Mouse (Mus musculus): ENCODE measurements around the gene Fbxo40.
A peak's percentile ranks its signal among the peaks of the same experiment; 100 is the strongest.

The Fbxo40 gene

DNA sequence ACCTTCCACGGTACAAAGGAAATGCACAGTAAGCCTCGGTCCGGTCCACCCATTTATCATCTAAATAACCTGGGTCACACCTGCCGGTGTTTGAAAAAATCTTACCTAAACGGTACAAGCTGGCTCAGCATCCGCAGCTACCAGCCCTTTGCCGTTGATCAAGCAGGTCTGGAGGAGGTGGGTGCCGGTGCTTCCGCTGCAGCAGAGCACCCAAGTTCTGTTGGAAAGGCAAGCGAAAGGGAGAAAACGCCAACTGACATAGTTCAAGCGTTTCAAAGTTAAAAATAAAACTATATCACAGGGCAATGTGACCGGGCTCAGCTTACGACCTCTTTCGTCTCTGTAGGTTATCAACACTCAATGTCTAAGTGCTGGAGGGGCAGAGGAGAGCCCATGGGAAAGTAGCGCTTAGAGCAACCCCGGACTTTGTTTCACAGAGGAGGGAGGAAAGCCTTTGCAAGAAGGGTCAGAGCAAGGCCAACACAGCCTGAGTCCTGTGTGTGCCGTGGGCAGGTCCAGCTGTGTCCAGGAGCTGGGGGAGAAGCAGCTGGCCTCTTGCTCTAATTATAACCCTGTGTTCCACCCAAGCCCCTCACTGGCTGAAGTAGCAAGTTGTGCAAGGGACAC, at the start of gene Fbxo40:
Fbxo40 (minus strand) TSS at position 469 of the 627 bp plus-strand sequence.
- peak; percentile 33 to 48 for DNase-seq

- DNase-seq: no peak
These were observed 44.5 kb upstream of the Fbxo40 start for GRCm38 (mm10) chr16:37034751-37035150.

DNA sequence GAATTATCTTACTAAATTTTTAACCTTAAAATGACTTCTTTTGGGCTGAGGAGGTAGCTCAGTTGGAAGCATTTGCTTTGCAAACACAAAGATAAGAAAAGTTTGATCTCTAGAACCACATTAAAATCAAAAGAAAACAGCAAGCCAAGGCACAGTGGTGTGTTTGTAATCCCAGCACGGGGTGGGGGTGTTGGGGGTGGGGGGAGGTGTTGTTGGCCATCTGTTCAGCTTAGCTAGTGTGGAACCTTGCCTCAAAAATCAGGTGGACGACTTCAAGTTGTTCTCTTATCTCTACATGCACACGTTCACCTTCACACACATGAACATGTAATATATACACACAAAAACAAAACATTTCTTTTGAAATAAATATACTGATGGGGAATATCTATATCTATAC, 41.7 kb upstream of the Fbxo40 start:
- no peak for DNase-seq

DNA sequence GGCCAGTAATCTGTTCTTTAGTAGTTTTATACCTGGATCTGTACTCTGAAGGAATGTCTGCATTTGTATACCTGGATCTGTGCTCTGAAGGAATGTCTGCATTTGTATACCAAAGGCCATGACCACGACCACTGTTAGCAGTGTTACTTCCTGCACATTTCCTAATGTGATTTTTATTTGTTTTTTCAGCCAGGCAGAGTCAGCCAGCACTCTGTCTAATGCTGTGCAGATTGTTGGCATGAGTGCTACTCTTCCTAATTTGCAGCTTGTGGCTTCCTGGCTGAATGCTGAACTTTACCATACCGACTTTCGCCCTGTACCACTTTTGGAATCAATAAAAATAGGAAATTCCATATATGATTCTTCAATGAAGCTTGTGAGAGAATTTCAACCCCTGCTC, 37.3 kb upstream of the Fbxo40 start:
- DNase-seq: no peak

DNA sequence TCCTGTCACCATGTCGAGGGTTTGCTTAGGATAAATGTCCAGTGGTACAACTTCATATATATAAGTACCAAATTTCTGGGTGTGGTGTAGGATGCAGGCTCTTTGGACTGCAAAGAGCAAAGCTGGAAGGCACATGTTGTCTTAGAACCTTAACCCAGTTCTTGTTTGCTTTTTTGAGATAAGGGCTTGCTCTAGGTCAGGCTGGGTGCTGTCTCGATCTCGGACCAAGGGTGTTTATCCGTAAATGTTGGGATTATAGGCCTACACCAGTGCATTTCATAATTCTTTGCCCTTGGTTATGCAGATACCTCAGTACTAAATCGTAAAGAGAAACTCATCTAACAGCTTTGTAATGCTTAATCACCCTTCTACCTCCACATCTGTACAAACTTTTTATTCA, 22.1 kb upstream of the Fbxo40 start:
- no peak for DNase-seq

GRCm38 (mm10) chr16:37011922-37012289, 21.6 kb upstream of the Fbxo40 start:
- peak in 1 of 2 experiments; percentile 15 for DNase-seq

DNA sequence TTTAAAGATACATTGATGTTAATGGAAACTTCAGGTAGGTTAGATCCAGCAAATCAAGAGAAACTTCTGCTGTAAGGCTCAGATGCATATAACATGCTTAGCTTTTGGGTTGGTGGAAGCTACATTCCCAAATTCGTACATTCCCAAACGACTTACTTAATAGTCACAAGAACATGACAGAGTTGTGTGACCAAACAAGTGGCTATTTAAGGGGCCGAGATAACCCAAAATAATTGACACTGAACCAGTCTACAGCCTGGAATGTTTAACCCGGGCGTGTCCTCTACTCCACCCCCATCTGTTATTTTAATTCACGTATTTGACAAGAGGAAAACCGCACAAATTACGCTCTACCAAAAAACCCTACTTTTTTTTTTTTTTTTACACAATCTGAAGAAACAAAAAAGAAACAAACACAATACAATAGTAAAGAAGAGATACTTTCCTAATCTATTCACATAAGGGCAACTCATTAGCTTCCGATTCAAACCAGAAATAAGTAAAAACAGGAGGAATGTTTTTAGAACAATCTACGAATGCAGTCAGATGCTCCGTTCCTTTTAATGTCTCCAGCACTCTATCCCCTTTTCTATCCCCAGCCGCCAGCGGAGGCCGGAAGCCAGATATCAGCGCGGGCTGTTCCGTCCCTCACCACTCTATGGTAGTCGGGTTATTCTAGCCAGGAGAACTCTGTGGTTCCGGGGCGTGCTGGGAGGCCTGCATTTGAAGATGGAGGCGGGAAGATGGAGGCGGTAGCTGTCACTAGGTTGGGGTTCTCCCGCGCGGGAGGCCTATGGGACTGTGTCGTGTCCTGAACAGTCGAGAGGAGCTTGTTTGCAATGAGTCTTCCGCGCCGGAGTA, 21.0 kb upstream of the Fbxo40 start, which contains the start of gene Polq:
Polq (plus strand) TSS at position 726 of the 861 bp plus-strand sequence.
- peak; percentile 90 to 92 for DNase-seq

DNA sequence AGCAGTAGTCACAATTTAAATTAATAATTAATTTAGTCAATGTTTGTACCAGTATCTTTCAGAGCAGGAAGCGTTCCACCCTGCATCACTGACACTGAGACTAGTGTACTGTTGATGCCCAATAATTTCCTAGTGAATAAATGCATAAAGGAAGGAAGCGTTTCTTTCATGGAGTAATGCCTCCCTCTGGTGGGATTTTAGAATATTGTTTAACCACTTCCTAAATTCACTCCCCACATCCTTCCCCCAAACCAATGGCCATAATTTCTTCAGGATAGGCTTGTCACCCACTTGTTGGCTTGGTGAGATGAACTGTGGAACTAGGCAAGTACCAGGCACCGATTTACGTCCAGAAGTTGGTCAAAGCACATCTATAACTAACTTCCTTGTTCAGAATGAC, 20.1 kb upstream of the Fbxo40 start:
- DNase-seq: peak; percentile 16 to 45

DNA sequence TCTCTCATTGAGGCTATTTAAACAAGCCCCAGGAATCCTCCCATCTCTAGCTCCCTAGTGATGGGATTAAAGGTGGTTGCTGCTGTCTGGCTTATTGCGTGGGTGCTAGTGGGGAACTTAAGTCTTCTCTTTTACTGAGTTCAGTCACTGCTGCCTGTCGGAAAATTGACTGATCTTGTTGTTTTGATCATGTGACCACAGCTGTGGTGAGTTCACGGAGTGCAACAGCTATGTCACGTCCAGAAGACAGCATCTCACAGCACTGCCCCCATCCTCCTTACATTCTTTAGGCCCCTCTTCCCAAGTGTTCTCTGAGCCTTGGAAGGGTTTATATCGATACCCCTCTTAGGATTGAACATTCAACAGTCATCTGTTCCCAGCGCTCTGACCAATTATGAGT, 19.0 kb upstream of the Fbxo40 start:
- no peak for DNase-seq

- DNase-seq: no peak
These were observed 9.2 kb upstream of the Fbxo40 start for GRCm38 (mm10) chr16:36999366-36999972.

DNA sequence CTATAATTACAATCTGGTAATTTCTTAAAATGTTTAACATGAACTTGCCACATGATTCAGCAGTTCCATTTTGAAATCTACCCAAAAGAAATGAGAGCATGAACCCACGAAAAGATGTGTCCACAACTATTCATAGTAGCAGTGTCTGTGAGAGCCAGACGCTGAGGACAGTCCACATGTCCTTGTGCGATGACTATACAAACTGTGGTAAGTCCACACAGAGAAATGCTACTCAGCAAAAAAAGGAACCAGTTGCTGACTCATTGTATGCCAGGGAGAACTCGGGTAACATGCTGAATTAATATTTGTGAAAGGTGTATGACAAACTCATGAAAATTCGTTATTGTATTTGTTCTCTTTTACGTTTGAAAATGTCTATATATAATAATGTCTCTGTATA, 7.4 kb upstream of the Fbxo40 start:
- no peak for DNase-seq

- peak; percentile 61 to 65 for DNase-seq
These were observed 774 bp downstream of the Fbxo40 start for GRCm38 (mm10) chr16:36989493-36989892.

GRCm38 (mm10) chr16:36988066-36988465, 2.2 kb downstream of the Fbxo40 start:
- DNase-seq: peak; percentile 63 to 77

DNA sequence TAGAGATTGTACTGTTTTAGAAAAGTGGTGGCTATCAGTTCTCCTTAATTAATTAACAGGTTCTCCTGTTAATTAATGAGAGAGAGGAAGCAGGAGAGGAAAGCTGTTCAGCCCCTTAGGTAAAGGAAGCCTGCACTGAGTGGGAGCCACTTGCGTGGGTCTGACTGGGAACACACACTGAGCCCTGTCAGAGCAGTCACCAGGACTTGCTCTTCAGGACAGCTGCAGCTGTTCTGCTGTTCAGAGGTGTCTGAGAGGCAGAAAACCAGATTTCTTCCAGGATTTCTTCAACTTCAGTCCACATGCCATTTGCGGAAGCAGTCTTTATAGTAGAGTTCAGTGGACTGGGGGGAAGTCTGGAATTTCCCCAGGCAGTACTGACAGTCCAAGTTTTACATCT, 2.9 kb downstream of the Fbxo40 start:
- no peak for DNase-seq

DNA sequence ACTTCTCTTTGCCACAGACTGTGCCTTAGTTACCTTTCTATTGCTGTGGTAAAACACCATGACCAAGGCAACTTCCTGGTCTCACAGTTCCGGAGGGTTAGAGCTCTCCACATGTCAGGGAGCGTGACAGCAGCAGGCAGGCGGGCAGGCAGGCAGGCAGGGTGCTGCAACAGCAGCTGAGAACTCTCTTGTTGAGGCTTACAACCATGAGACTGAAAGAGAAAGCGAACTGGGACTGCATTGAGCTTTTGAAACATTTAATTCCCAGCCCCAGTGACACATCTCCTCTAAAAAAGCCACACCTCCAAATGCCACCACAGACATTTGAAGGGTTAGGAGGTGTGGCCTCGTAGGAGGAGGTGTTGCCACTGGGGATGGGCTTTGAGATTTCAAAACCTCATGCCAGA, 4.6 kb downstream of the Fbxo40 start:
- peak; percentile 13 to 41 for DNase-seq

GRCm38 (mm10) chr16:36983796-36984195, 6.5 kb downstream of the Fbxo40 start:
- no peak for DNase-seq

DNA sequence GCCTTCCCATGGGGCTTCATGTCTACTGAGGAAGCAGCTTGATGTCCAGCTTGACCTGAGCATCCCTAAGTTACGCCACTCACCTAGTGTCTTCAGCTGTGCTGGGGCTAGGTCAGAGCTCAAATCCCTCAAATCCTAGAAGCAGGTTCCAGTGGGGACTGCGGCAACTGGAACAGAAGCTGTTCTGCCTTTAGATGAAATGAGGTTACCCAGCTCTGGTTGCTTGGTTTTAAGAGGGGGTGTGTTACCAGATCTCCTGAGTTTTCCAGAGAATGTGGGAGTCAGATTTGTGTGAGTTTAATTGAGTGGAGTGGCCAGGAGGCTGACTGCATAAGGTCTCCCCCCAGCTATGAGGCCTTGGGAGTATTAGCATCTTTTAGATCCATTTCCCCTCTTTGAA, 11.1 kb downstream of the Fbxo40 start:
- no peak for DNase-seq

DNA sequence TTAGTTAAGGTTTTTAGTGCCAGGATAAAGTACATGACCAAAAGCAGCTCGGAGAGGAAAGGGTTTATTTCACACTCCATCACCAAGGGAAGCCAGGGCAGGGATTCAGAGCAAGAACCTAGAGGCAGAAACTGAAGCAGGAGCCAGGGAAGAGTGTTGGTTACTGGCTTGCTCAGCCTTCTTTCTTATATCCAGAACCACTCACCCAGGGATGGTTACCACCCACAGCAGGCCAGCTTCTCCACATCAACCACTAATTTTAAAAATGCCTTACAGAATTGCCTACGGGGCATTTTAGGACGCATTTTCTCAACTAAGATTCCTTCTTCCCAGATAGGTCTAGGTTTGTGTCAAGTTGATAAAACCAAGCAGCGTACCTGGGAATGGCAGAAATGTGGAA, 26.9 kb downstream of the Fbxo40 start:
- no peak for DNase-seq

GRCm38 (mm10) chr16:36955106-36955505, 35.2 kb downstream of the Fbxo40 start:
- no peak for DNase-seq

DNA sequence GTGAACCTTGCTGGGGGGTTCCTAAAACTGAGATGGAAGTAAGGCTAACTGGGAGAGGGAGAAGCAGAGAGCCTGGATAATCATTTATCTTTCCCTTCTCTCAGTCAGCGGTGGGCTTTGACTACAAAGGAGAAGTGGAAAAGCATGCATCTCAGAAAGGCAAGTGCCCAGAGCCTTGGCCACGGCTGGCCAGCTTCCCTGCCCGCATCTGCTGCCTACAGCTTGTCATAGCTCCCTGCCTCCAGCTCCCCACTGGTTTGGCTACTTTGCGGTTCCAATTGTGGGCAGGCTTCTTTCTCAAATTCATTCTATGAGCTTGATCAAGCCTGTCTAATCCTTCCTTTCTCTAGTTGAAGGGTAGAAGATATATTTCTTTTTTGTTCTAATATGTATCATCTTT, 39.2 kb downstream of the Fbxo40 start:
- DNase-seq: no peak

- DNase-seq: no peak
These were observed 40.5 kb downstream of the Fbxo40 start for GRCm38 (mm10) chr16:36949614-36950336.

DNA sequence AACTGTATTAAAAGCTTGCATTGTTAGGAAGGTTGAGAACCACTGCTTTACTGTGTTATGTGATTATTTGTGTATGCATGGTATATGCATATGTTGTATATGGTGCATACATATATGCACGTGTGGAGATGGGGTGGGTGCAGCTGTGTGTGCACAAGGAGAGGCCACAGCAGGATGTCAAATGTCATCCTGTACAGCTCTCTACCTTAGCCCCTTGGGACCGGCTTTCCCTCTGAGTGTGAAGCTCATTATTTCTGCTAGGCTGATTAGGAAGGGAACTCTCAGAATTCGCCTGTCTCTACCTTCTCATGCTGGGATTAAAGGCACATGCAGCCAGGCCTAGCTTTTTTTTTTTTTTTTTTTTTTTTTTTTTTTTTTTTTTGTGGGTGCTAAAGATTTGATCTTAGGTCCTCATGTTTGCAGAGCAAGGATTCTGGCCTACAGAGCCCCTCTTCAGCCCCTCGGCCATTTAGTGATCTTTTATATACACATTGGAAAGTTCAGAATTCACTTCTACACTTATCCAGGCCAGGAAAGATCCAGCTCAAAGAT, 42.5 kb downstream of the Fbxo40 start:
- no peak for DNase-seq

All from kidney, adult 8-10 months (tissue).